Mouse (Mus musculus): ENCODE measurements around the gene Cped1. TPM values are rescaled to one million over a fixed set of nuclear protein-coding genes. Genes with fewer than 3 reads are reported as not detected.
"Not testable (repeated sequence)": the region's sequence is repeated elsewhere in the genome, so short reads cannot be mapped to it uniquely, and the experiment has no call there.

Gene Cped1
- total RNA-seq, 2 experiments from 2014 or later: 34.3 to 43.2 TPM

DNA sequence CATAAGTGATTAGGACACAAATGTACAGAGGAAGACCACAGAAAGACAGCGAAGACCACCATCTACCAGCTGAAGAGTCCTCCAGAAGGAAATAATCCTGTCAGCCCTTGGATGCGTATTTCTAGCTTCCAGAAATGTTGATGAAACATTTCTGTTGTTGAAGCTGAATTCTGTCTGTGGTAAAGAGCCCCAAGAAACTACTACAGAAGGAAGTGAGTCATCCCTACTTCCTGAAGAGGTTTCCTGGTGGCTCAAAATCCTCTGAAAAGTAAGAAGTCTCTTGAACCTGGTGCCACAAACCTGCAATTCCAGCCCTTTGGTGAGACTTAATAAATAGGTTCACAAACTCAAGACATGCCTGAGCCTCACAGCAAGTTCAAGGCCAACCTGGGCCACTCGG is 245.5 kb downstream of the Cped1 start:
- no peak for DNase-seq

DNA sequence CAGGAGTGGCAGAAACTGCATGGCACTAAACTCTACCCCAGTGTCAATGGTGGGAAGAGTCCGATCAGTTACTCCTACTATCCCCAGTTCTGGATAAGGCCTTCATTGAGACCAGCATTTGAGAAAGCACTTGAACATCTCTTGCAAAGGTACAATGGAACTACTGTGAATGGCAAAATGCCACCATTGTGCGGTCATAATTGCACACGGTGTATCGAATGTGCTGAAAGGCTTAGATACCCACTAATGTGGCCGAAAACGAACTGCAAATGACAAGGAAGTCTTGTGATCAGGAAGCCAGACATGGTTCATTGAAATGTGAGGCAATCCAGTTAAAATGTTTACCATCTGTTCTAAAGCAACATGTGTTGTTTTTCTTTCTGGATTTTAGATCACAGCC is 247.8 kb downstream of the Cped1 start:
- DNase-seq: no peak

DNA sequence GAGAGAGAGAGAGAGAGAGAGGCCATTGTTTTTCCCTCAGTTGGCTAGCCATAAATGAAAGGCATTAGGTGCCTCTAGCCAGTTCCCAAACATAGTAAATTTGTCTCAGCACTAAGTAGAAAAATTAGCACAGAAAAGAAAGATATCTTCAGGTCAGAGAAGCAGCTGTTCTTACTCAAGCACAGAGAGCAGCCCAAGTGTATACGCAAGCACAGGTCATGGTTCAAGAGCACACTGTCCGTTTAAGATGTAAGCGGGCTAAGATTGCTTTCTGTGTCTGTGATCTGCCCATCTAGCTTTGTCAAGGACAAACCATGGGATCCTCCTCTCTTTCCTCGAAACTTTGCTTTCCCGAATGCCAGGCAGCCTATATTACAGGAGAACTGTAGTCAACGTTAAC is 249.4 kb downstream of the Cped1 start:
- DNase-seq: no peak

DNA sequence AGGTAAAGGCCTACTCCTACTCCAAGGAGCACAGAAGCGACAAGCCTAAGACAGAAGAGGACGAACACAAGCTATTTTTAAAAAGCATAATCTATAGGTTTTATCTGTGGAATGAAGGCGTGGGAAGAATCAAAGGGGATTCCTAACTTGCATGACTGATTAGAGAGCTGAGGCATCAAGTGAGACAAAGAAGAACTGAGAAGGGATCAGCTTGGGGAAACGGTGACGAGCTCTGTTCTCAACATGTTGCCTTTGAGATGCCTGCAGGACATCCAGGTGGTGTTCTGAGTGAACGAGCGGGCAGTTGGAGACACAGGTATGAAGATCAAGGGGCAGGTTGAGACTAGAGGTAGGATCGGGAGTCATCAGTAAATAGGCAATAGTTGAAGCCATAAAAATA is 257.6 kb downstream of the Cped1 start:
- DNase-seq: no peak

DNA sequence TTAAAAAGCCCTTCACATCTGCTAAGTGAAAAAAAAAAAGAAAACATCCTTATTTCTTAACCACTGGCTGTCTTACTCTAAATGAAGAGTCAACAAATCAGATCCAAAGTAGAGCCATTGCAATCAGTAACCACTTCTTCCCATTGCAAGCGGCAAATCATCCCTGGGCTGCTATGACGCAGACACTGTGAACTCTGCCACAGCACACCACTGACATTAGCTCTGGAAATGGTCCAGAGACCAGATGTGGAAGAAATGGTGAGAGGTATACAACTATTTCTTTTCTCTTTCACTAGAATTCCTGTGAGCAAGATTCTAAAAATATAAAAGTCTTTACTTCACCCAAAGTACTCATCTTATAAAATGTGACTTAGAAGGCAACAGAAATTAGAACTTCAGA is 261.0 kb downstream of the Cped1 start:
- no peak for DNase-seq

DNA sequence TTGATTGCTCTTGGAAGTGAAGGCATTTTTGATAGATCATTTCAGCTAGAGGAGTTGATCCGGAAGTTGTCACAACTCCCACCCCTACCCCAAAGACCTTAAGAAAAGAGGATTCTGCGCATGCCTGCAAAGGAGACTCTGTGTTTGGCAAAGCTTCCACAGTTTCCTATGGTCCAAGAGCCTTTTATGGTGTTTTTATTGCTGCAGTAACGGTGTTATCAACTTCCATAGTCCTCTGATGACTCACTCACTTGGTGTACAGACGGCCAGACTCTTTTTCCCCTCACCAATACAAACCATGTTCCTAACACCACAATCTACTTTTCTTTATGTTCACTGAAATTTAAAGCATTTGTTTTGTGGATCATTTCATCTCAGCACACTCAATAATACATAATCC is 273.1 kb downstream of the Cped1 start:
- DNase-seq: no peak

DNA sequence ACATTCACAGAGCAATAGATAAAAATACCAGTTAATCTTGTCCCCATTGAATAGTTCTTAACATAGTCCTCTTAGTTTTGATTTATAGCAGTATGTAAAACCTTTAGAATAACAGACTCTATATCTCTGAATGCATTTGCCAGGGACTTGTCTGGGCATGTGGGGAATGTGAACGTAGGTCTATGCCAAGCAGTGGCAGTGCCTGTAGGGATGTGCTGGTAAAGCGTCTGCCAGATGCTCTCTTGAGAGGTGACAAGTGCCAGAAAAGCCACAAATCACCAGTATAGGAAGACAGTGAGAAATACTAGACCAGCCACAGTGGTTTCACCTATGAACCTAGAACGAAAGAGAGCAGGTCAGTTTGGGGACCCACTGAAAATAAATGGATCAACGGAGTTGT is 276.8 kb downstream of the Cped1 start:
- no peak for DNase-seq

DNA sequence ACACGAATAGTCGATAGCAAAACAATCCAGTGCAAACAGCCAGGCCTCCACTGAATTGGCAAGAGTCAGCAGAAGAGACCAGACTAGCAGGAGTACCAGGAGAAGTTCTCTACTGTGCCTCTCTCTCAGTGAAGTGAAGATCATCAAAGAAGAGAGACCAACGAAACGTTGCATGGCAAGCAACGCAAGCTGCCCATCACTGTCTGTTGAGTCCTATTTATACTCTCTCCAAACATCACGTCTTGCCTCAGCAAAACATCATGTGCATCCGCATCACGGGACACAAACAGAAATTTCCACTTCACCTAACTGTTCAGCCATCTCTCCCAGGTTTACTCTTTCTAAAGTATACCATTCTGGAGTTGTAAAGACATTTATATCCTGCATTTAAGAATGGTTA is 278.4 kb downstream of the Cped1 start:
- not testable (repeated sequence) for DNase-seq

DNA sequence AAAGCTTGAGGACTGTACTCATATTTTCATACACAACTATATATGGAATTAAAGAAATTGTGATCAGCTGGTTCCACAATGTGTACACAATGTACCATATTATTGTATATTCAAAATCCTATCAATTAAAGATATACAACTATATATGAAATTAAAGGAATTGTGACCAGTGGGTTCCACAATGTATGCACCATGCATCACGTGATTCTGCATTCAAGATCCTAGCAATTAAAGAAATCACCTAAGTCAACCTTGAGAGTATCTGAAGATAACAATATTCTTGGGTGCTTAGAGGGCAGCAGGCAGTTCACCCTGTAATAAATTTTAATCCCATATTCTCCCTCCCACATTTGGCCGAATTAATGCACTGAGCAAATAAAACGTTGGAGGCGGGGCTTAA is 280.3 kb downstream of the Cped1 start:
- no peak for DNase-seq

DNA sequence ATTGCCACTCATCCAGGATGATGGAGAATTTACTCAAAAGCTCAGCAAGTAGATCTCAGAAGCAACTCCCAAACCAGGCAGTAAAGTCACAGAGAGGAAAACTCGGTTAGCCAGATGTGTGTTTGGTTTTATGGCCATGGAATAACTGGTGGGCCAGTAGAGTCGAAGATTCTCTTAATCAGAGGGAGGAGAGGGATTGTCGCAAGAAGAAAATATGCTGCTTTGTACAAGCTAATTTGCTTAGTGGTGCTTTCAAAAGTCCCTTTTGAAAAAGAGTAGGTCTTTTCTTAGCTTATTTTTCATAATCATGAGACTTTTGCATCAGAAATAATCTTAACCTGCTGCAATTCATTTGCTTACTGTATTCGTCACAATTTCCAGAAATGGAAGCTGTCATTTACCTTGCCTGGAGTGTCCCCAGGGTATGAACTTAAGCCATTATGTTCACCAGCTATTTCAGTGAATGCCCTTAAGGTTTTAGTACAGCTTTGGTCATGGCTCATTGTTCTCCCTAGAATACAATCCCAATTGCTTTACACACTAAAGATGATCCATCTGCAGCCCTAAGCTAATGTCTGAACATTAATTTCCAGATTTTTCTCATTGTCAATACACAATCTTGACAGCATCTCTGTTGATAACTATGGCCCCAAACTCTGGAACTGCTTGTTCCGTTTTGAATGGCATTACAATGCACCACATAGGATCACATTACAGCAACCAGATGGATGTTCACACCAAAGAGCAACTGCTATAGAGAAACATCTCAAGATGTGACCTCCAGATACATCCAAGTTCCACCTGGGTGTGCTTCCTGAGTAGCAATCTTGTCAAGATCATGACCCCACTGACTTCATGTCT is 282.3 kb downstream of the Cped1 start:
- no peak for DNase-seq

DNA sequence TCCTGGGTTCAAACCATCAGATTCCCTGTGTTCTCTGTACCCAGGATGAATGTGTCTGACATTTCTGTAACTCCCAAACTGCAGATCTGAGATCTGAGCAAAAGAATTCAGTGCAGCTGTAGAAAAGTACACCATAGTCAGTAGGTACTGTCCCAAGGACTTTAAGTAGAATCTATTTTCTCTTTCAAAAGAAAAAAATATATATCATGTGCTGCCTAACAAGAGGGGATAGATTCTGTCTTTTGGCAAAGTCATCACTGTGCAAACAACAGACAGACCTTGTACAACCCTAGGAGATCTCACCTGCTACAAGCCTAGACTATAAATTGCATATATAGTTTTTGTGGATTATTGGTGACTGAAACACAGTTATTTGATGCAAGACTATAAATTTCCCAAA is 283.0 kb downstream of the Cped1 start:
- DNase-seq: no peak

DNA sequence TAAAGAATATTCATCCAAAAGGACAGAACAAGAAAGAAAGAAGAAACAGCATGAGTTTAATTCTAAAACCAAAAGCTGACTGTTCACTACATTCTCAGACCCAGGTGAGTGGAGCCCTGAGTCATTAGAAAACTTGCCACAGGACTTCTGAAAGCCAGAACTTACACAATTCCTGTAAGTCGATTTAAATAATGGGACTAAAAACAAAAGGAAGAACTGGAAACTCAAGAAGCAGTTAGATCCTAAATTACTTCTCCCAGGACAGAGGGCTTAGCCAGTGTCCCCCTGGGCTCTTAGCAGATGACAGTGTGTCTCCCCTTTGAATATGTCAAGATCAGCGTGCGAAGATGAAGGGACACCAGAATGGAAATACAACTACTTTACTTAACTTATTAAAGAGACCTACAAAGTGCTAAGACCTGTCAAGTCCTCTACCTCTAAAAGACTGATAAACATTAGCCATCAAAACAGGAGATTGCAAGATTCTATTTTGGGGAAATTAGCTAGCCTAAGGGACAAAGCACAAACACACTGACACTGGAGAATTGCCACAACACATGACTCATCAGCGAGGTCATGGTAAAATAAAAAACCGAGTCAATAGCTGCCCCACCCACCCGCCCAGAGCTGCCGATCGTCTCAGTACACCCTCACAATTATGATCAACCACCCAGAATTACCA is 284.3 kb downstream of the Cped1 start:
- DNase-seq: peak; percentile 67 to 74

DNA sequence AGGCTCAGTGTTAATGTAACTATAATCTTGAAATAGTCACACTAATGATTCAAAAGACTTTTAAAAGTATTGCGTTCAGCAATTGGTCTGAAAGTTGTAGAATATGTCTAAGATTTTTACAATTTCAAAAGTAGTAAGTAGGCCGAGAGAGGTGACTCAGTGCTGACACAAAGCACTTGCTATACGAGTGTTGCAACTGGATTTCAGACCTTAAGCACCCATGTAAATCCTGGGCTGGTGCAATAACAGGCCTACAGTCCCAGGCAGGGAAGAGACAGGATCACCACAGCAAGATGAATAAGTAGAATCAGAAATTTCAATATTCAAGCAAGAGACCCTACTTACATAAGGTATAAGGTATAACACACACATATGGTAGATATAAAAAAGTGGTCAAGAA is 292.2 kb downstream of the Cped1 start:
- DNase-seq: peak in 1 of 2 experiments; percentile 22

DNA sequence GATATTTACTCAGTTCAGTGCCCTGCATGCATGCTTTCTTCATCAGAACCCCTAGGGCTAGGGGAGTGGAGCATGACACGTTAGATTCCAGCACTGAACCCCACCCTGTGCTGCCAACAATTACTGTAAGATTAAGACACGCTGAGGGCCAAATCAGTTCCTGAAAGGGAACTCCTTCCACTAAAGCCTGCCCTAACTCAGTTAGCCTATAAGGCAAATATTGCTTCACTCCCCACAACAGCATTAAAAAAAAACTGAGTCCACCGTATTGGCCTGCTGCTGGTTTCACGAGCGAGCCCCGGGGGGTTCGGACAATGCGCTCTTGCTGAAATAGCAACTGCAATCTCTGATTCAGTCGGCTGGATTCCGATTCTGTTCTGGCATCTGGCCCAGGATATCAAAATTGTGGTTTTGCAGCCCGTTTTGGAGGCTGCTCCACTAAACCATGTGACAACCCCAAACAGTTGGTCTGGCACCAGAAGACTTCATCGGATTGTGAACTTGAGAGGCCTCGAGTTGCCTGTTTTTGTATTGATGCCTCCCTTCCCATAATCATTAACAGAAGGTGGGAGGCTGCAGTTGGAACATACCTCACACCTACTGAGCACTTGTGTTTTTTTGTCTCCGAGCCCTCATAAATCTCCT is 294.6 kb downstream of the Cped1 start:
- DNase-seq: peak; percentile 72 to 79

DNA sequence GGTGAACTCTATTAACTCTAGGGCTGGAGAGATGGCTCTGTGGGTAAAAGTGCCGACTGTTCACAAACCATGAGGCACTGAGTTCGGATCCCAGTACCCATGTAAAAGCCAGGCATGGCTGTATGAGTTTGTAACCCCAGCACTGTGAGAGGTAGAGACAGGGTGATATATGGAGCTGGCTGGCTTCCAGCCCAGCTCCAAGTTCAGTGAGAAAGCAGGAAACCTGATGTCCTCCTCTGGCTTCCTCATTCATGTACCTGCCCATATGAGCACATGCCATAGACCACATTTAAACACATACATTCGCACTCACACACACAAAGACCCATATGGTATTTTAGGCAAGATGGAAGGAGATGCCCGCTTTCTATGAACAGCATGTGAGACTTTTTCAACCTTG is 296.7 kb downstream of the Cped1 start:
- no peak for DNase-seq

DNA sequence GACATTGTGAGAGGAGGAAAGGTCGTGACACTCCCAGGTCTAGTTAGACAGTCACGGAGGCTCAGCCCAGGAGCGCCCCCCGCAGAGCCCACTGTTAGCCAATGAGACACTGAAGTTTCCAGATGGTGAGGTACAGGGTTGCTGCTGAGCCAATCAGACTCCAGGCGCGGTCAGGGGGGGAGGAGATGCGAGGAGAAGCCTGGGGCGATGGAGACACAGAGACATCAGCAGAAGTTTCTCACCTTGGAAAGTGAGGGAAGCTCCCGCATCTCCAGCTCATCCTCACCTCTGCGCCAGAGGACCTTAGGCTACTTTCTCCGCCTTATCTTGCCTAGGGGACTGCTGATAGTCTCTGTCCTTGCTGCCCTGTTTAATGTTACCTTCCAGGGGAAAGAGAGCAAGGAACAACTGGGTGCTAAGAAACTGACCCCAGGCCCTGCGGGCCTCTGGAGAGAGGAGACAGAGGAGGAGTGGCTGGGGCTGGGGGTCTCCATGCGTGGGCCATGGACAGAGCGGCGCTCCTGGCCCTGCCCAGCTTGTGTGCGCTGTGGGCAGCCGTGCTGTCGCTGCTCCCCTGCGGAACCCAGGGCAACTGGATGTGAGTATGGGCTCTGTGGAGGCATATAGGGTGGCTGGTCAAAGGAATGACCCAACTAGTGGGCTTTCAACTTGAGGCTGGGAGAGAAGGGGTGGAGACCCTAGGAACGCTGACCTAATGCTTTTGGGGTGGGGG is 302.5 kb downstream of the Cped1 start, which contains the start of gene Wnt16:
Gene Wnt16, plus strand, starts transcription at position 224 of the 733 bp plus-strand sequence.
- peak in 1 of 2 experiments; percentile 25 for DNase-seq

DNA sequence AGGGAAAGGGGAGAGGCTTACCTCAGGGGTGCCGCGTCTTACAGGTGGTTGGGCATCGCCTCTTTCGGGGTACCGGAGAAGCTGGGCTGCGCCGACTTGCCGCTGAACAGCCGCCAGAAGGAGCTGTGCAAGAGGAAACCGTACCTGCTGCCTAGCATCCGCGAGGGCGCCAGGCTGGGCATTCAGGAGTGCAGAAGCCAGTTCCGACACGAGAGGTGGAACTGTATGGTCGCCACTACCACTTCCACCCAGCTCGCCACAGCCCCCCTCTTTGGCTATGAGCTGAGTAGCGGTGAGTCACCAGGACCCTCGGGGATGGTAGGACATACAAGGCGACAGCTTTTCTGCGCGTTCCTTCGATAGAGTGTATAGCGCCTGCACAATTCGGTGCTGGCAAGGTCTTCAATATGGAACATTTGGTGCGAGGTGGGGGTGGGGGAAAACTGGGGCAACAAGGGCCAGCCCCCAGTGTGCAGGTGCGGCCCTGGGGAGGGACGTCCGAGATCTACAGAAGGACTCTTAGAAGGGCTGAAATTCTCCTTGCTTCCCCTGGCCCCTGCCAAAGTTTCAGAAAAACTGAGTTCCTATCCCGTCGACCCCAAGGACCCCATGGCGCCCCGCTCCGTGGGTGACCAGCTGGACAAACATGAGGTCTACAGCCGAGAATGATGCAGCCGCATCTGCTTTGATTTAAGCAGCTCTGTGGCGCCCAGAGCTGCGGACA is 303.2 kb downstream of the Cped1 start:
- peak; percentile 20 to 22 for DNase-seq

DNA sequence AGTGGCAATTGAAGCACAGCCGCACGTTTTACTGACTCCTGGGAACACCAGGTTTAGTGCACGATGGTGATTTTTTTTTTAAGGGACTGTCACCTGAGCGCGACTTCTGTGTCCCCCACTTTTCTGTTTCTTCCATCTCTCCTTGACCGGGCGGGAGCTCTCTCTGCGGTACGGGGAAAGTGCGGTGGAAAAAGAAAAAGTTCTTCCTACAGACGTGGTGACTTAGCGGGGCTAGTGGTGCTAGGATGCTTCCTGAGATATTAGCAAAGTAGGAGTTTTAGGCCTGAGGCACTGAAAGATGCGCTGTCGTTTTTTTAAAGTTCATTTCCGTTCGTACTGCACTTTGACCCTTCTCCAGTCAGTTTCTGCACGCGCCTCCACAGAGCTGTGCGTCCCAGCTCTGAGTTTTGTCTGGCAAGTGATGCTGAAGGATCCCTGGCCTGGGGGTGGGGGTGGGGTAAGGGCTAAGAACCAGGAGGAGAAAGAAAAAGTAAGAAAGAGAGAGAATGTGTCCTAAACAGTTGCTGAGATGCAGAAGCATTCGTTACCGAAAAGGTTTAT is 303.8 kb downstream of the Cped1 start:
- DNase-seq: no peak

DNA sequence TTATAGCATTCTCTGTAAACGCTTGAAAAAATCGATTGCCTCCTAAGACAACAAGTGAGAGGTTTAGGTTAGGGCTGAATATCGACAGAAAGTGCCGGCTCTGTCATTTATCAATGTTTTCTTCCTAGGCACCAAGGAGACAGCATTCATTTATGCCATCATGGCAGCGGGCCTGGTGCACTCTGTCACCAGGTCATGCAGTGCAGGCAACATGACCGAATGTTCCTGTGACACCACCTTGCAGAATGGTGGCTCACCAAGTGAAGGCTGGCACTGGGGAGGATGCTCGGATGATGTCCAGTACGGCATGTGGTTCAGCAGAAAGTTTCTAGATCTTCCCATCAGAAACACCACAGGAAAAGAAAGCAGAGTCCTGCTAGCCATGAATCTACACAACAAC is 305.1 kb downstream of the Cped1 start:
- no peak for DNase-seq

DNA sequence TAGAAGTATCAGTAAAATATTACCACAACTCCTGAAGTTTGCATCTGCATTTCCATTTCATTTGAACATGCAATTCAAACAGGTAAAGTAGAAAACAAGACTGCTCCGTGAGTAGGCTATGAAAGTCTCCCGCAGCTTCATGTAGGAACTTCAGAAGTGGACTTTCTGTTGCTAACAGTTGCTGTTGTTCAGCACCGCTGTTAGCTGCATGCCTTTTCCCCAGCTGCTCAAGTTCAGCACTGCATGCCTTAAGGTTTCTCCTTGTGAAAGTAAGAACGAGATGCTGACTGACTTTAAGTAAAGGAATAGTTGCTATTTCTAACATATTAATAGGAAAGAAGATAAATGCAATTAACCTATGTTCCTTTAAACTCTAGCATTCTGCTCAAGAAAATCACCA is 306.3 kb downstream of the Cped1 start:
- no peak for DNase-seq

DNA sequence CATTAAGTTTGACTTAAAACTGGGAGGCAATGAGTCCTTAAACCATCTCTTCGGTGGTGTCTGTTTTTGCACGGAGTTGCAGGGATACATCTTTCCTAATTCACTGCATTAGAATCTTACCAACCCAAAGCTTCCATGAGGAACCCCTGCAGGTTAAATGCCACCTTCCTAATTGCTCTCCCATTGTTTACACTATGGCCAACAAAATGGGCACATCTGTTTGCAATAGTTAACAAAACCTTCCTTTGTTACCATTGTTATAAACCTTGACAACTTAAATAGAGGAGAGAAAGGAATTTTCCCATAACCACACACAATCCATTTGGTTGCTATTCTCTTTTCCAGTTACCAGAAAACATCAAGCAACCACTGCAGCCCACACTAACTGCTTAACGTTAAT is 308.2 kb downstream of the Cped1 start:
- no peak for DNase-seq

All from adrenal gland, postnatal 36 days (tissue).